Mouse (Mus musculus) large intestine, adult 2 months (tissue): ENCODE data around the gene Hbp1. TPM values are rescaled to one million over a fixed set of nuclear protein-coding genes. Genes with fewer than 3 reads are reported as not detected.

Experiments used
- DNase-seq: peaks from one replicate; pipeline ENCODE4 v3.0.0-alpha.2; 2012; ENCODE audit warnings: low read depth, low spot score
- WGBS: fragments of 180-500 bp; shearing (Covaris S2); methylation state at CpG from one replicate; pipeline ENCODE4 v1.1.7; 2018; 5-methylcytosine and 5-hydroxymethylcytosine counted together
- polyA plus RNA-seq: library from polyadenylated mRNA; depleted of rRNA; stranded (reverse); fragments of >200 nt; gene quantifications from 2 replicates; pipeline ENCODE4 v1.2.3, GENCODE M21; 2012

Gene Hbp1
- polyA plus RNA-seq, 1 experiment: 35.0 TPM

DNA sequence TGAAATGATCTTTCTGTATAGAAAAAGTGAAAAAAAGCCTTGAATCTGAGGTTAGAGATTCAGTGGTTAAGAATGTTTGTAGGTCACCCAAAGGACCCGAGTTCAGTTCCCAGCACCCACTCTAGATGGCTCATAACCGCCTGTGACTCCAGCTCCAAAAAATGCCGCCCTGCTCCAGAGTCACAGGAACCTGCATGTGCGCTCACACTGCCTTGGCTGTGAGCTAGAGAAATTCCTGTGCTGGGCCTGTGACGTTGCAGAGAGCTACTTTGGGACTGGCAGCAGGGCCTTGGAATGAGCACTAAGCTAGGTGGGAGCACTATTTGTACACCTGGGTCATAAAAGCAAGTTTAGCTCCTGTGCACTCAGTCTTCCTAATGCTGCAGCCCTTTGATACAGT is 33.6 kb downstream of the Hbp1 start:
- 91% methylated on average over 5 of the region's 5 CpGs for WGBS
- no peak for DNase-seq

DNA sequence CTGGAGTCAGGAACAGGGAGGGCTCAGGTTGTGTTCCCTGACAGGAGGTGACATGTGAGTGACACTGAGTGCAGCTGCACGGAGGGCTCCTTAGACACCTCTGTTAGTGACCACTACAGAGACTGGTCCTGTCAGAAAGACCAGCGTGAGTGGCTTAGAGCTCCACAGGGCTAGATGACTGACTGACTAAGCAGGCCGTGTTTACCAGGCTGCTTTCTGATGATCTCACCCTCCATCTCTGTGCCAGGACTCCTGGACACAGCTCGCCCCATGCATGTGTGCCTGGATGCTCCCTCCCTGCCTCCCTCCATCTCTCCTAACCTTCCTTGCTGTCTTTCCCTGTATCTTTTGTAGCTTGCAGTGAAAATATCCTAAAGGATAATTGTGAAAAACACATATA is 36.7 kb downstream of the Hbp1 start:
- no peak for DNase-seq
- 59% methylated on average over 4 of the region's 4 CpGs for WGBS

GRCm38 (mm10) chr12:31912966-31913551 is 37.3 kb downstream of the Hbp1 start:
- WGBS: 85% methylated on average over 6 of the region's 6 CpGs
- DNase-seq: no peak

DNA sequence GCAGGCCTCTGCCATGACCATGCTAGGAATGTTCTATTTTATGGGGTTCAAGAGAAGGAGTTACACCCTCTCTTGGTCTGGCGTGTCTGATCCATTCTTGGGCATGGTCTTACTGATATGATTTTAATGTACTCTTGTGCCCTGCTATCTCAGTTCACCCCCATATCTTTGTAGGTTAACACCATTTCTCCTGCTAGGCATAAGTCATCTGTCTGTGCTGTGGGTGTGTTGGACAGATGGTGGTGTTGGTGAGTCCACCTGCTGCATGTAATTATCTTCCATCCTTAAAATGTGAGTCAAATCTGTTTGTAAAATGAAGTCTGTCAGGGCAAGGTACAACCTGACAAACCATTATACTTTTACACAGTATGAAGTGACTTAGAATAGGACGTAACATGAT is 42.9 kb downstream of the Hbp1 start:
- whole genome bisulfite sequencing: 93% methylated on average over 2 of the region's 2 CpGs
- no peak for DNase-seq

DNA sequence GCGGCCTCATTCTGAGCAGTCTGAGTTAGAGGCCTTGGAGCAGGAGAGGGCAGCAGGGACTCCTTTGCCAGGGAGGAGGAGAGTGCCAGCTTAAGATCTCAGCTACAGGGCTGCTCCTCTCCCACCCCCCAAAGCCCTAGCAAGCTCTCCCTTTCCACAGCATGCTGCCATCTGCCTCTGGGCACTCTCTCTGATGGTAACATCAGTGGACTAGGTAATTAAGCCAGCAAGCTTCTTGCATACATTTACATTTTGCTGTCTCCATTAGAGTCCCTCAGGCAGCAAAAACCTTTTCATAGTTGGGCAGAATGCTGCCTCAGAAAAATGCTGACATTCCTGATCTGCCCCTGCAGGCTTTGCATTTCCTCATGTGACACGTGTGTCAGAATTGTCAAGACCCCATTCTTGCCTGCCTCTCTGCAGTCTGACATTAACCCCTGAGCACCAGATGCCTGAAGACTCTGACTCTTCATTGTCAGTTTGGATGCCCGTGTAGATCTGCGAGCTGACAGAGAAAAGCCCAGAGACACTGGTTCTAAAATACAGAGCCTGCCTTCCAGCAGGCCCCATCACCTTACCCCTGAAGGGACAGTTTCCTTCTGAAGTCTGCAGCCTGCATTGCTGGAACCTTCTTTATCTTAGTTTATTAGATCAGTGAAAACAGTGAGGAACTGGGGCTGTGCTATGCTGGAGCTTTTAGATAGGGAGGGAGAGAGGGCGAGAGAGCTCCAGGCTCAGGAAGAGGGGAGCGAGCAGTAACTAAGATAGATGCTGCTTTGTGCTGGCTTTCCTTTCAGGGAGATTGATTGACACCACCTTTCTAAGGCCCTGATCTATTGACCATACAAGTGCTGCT is 44.4 kb downstream of the Hbp1 start:
- DNase-seq: no peak
- WGBS: 81% methylated on average over 6 of the region's 6 CpGs

GRCm38 (mm10) chr12:31900391-31900914 is 49.9 kb downstream of the Hbp1 start:
- no peak for DNase-seq
- 83% methylated on average over 4 of the region's 4 CpGs for WGBS

GRCm38 (mm10) chr12:31897456-31897855 is 52.9 kb downstream of the Hbp1 start:
- DNase-seq: no peak
- WGBS: 76% methylated on average over 7 of the region's 7 CpGs

- 86% methylated on average over 8 of the region's 8 CpGs for WGBS
- DNase-seq: no peak
These were observed 53.3 kb downstream of the Hbp1 start for GRCm38 (mm10) chr12:31896986-31897385.

GRCm38 (mm10) chr12:31896295-31896694 is 54.0 kb downstream of the Hbp1 start:
- WGBS: 72% methylated on average over 5 of the region's 5 CpGs
- DNase-seq: no peak

DNA sequence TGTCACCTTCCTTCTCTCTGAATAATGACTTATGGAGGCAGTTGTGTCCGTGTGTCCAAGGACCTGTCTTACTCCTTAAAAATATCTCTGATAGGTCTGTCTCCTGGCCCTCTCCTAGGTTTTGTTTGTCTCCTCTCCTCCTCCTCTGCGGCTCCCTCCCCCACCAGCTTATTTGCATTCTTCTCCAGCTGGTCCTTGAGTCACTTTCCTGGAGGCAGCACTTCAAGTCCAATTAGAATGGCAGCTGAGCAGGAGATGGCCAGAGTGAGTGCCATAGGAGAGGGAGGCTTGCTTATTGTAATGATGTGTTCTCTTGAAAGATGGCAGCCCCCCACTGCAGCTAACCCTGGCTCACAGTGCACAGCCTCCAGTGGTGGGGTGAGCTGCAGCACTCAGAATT is 54.4 kb downstream of the Hbp1 start:
- no peak for DNase-seq

GRCm38 (mm10) chr12:31895095-31895734 is 55.1 kb downstream of the Hbp1 start:
- 67% methylated on average over 8 of the region's 8 CpGs for WGBS
- no peak for DNase-seq

More for the DNA sequence above, 54.4 kb downstream of the Hbp1 start:
- 59% methylated on average over 2 of the region's 2 CpGs for WGBS

- 94% methylated on average over 7 of the region's 7 CpGs for WGBS
- DNase-seq: no peak
These were observed 57.6 kb downstream of the Hbp1 start for GRCm38 (mm10) chr12:31892771-31893170.

DNA sequence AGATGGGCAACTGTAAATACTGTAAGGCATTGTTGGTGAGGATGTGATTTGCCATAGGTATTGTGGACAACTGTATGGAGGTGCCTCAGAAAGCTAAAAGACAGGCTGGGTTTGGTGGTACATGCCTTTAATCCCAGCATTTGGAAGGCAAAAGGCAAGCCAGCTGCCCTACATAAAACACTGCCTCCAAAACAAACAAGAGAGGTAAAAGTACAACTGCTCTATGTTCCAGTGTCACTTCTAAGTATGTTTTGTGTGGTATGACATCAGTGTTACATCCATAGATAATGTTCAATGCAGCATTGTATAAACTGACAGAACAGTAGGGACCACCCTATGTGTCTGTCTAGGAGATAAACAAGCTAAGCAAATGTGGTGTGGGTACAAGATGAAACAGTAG is 58.3 kb downstream of the Hbp1 start:
- DNase-seq: no peak

DNA sequence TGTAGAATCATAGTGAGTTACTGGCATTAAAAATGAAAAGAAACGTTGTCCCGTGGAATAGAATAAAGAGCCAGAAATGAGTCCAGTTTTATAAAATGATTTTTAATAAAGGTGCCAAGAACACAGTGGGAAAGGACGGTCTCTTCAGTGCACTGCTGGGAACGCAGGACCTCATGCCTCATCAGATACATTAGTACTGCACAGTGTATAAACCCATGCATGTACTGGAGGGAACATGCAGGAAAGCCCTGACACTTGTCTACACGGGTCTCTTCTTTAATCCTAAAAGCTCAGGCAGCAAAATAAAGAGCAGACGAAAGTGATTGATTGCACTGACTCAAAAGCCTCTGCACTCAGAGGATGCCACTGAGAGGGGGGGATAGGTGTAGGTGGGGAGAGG is 59.6 kb downstream of the Hbp1 start:
- 83% methylated on average over 6 of the region's 6 CpGs for WGBS
- DNase-seq: no peak

DNA sequence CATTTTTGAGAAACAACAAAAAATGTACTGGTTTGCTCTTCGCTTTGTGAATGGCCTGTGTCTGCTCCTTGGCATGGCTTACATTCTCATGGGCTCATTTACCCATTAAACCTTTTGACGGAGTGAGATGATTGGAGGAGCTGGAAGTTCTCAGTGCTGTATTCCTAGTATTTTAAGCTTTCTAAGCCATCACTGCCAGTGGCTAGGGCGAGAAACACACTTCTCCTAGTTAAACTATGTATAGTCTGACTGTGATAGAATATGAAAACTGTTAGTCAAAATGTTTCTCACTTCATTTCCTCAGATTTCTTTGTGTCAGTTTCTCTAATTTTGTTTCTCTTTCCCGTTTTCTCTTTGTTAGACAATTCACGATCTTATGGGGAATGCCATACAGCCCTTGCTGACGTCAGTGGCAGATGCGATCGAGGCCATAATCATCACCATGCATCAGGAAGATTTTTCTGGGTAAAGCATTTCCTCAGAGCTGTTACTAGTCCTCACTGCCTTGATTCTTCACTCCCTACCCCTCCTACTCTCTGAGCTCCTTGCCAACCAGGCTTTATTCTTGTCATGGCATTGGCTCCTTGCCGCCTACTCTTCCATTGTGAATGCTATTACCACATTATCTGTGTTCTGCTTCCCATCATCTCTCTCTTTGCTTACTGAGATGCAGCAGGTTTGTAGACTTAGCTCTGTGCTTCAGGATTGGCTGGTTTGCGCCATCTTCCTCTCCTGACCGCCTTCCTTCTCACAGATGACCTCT is 64.3 kb downstream of the Hbp1 start:
- no peak for DNase-seq
- WGBS: 94% methylated on average over 11 of the region's 11 CpGs

DNA sequence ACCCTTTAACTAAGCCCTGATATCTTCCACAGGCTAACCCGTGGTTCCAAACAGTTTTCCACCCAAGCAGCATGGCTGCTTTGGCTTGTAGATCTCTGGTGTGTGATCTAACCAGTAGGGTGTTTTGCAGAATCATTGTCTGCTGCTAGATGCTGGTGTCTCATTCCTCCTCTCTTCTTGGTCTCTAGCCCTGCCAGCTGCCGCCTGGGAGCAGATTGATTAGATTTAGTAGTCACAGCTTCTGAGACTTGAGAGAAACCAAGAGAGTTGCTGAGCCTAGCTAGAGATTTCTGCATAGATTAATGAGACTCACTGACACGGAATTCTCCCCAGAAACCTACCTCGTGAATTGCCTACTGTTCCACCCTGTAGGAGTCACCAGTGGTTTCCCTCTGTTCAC is 65.3 kb downstream of the Hbp1 start:
- no peak for DNase-seq
- WGBS: 90% methylated on average over 4 of the region's 4 CpGs

- DNase-seq: no peak
- WGBS: 89% methylated on average over 4 of the region's 4 CpGs
These were observed 66.0 kb downstream of the Hbp1 start for GRCm38 (mm10) chr12:31884365-31884764.

- DNase-seq: peak; percentile 35
- 26% methylated on average over 1 of the region's 1 CpGs for WGBS
These were observed 67.6 kb downstream of the Hbp1 start for GRCm38 (mm10) chr12:31882736-31883135.

- DNase-seq: no peak
- 91% methylated on average over 4 of the region's 4 CpGs for WGBS
These were observed 73.6 kb downstream of the Hbp1 start for GRCm38 (mm10) chr12:31876775-31877174.
